27 mouse cellular contexts compared by ENCODE assay signal in genomic region chr1:131455355-131455890, GRCm38 (mm10).
DNase-seq lines count a peak whose midpoint lies in the region; ATAC-seq and TF ChIP-seq lines count a peak whose summit lies in the region.
"Had no signal": no experiment of that assay in that cellular context is flagged by ENCODE, and none has a peak within 500 bp of the region (broad histone marks: within the 10 kb centered on the region; RNA-seq: fewer than 3 reads in every experiment).

No protein-coding gene starts in this region.

- WGBS in heart, embryonic 11.5 days (ENCODE audit: insufficient replicate concordance): 84% methylated on average over 3 of the region's 3 CpGs
- WGBS in lung, embryonic 16.5 days: 71% methylated on average over 3 of the region's 3 CpGs
- 67% methylated on average over 3 of the region's 3 CpGs for WGBS in lung, adult 2 months

- H3K36me3 ChIP-seq in heart, embryonic 11.5 days (ENCODE audit: control insufficient read depth, insufficient read depth, low read length): no peaks in the 10 kb centered on the region
- H3K36me3 ChIP-seq in lung, embryonic 16.5 days (ENCODE audit: control insufficient read depth, insufficient read depth, low read length): no peaks in the 10 kb centered on the region
- H3K36me3 ChIP-seq: hindbrain, embryonic 12.5 days; intestine, embryonic 15.5 days had no signal

- peak; percentile 94 for DNase-seq in heart, adult 11 months
- DNase-seq in lung, adult 2 months: no peak
- DNase-seq in adipocyte (ENCODE audit: low spot score): peak; percentile 34
- peak; percentile 73 for DNase-seq in skeletal muscle tissue, adult 2 months (ENCODE audit: low read depth, low spot score)
- no peak for DNase-seq in adrenal gland, postnatal 36 days
- DNase-seq: adrenal gland, postnatal 14 days; cerebellum, adult 11-12 months; cerebellum, adult 9-11 months; heart, postnatal 36 days; kidney, adult 2 months; kidney, postnatal 36 days; layer of hippocampus, postnatal 36 days; left cerebral cortex, postnatal 4 days; lung, postnatal 36 days; right cerebral cortex, postnatal 25 days; spleen, adult 18-20 months; thymus, postnatal 14 days had no signal

- no peak overlapping the region for H3K4me3 ChIP-seq in heart, embryonic 11.5 days (ENCODE audit: low read depth, low read length)
- no peak overlapping the region for H3K4me3 ChIP-seq in lung, embryonic 16.5 days (ENCODE audit: low read length)
- no peak overlapping the region for H3K4me3 ChIP-seq in lung, adult 2 months (replicated peaks; ENCODE audit: extremely low read depth, low read depth, low read length)
- H3K4me3 ChIP-seq: forebrain, embryonic 13.5 days; hindbrain, embryonic 12.5 days; intestine, embryonic 15.5 days had no signal

- H3K27ac ChIP-seq in heart, embryonic 11.5 days (ENCODE audit: low read depth, low read length): no peak overlapping the region
- no peak overlapping the region for H3K27ac ChIP-seq in lung, embryonic 16.5 days (ENCODE audit: low read length)
- H3K27ac ChIP-seq: forebrain, embryonic 13.5 days; hindbrain, embryonic 12.5 days; hindbrain, postnatal 0 days; intestine, embryonic 15.5 days had no signal

- H3K27me3 ChIP-seq in heart, embryonic 11.5 days (ENCODE audit: control insufficient read depth, insufficient read depth, low read length): no peaks in the 10 kb centered on the region
- H3K27me3 ChIP-seq in lung, embryonic 16.5 days (ENCODE audit: control insufficient read depth, insufficient read depth, low read depth, low read length): no peaks in the 10 kb centered on the region
- H3K27me3 ChIP-seq: forebrain, embryonic 13.5 days; hindbrain, embryonic 12.5 days; intestine, embryonic 15.5 days; Patski had no signal

- no peak overlapping the region for H3K4me2 ChIP-seq in heart, embryonic 11.5 days
- H3K4me2 ChIP-seq in lung, embryonic 16.5 days (ENCODE audit: low read depth, low read length): no peak overlapping the region
- H3K4me2 ChIP-seq: forebrain, embryonic 13.5 days; hindbrain, embryonic 12.5 days; intestine, embryonic 15.5 days; midbrain, embryonic 11.5 days had no signal

- no peak for TF ChIP-seq POLR2A in lung, adult 2 months (IDR thresholded peaks at IDR 0.05; ENCODE audit: borderline replicate concordance, extremely low read depth, low read depth, low read length)

- no peak overlapping the region for H3K9ac ChIP-seq in heart, embryonic 11.5 days (ENCODE audit: low read depth, low read length)
- H3K9ac ChIP-seq in lung, embryonic 16.5 days (ENCODE audit: low read length): no peak overlapping the region
- H3K9ac ChIP-seq: forebrain, embryonic 13.5 days; hindbrain, embryonic 12.5 days; intestine, embryonic 15.5 days had no signal

- peaks cover 2% of the 10 kb centered on the region; the same call in 1 of the 2 replicates for H3K4me1 ChIP-seq in heart, embryonic 11.5 days (ENCODE audit: control insufficient read depth, insufficient read depth, low read length)
- H3K4me1 ChIP-seq in lung, embryonic 16.5 days (replicated peaks; ENCODE audit: control insufficient read depth, insufficient read depth, low read length): no peaks in the 10 kb centered on the region
- H3K4me1 ChIP-seq in lung, adult 2 months (ENCODE audit: control insufficient read depth, insufficient read depth, low read length): peaks cover 14% of the 10 kb centered on the region
- H3K4me1 ChIP-seq: intestine, embryonic 15.5 days had no signal

- no peak for TF ChIP-seq CTCF in lung, adult 2 months (IDR thresholded peaks at IDR 0.05; ENCODE audit: insufficient read depth, low read length)

- ATAC-seq in heart, embryonic 11.5 days (replicated peaks; ENCODE audit: insufficient number of reproducible peaks, low FRiP score, low TSS enrichment): no peak
- peak; percentile 7; the same call in 1 of the 2 replicates for ATAC-seq in lung, embryonic 16.5 days (ENCODE audit: low read depth)
- ATAC-seq: forebrain, embryonic 13.5 days; hindbrain, postnatal 0 days; intestine, embryonic 15.5 days; midbrain, embryonic 16.5 days; Patski had no signal

- no peaks in the 10 kb centered on the region for H3K9me3 ChIP-seq in heart, embryonic 11.5 days (replicated peaks; ENCODE audit: control insufficient read depth, low read length)
- H3K9me3 ChIP-seq in lung, embryonic 16.5 days (ENCODE audit: control insufficient read depth, low read length): no peaks in the 10 kb centered on the region
- H3K9me3 ChIP-seq: forebrain, embryonic 13.5 days; G1E; hindbrain, embryonic 12.5 days; intestine, embryonic 15.5 days had no signal

Comparison
In these comparisons a context has a peak if more than half of its experiments do, and no peak if none do; other contexts are left out.
1. DNase-seq: peak in heart, adult 11 months (single experiment), adipocyte (single experiment) and skeletal muscle tissue, adult 2 months (single experiment); none in lung, adult 2 months (single experiment) and adrenal gland, postnatal 36 days (0 of 2).